Mouse (Mus musculus) limb, embryonic 12.5 days (tissue): ENCODE measurements around the gene Hoxa5. TPM values are rescaled to one million over a fixed set of nuclear protein-coding genes. Genes with fewer than 3 reads are reported as not detected.

Experiments used
- ATAC-seq: fragments of 200-750 bp; cut with Nextera tagmentation; 2 replicates; pipeline ENCODE4 v1.8.0; 2017; ENCODE audit warnings: low read depth, moderate TSS enrichment; ENCODE audit not compliant: insufficient number of reproducible peaks, insufficient read depth, low FRiP score, low TSS enrichment
- H3K27ac ChIP-seq: fragments of 300-500 bp; sonication (generic); 2 replicates; pipeline ENCODE4 v1.5.1; 2016; ENCODE audit warnings: mild to moderate bottlenecking, moderate library complexity
- H3K27me3 ChIP-seq: fragments of 300-500 bp; sonication (generic); 2 replicates; pipeline ENCODE4 v1.6.1; 2016; ENCODE audit warnings: mild to moderate bottlenecking, moderate library complexity
- H3K36me3 ChIP-seq: fragments of 300-500 bp; sonication (generic); 2 replicates; pipeline ENCODE4 v1.6.1; 2016; ENCODE audit warnings: mild to moderate bottlenecking, moderate library complexity
- H3K4me1 ChIP-seq: fragments of 300-500 bp; sonication (generic); replicated peaks from 2 replicates; pipeline ENCODE4 v1.6.1; 2016
- H3K4me2 ChIP-seq: fragments of 300-500 bp; sonication (generic); 2 replicates; pipeline ENCODE4 v1.6.1; 2016; ENCODE audit warnings: mild to moderate bottlenecking, moderate library complexity
- H3K4me3 ChIP-seq: fragments of 300-500 bp; sonication (generic); replicated peaks from 2 replicates; pipeline ENCODE4 v1.5.1; 2016; ENCODE audit warnings: mild to moderate bottlenecking
- H3K9ac ChIP-seq: fragments of 300-500 bp; sonication (generic); replicated peaks from 2 replicates; pipeline ENCODE4 v1.6.1; 2016; ENCODE audit warnings: mild to moderate bottlenecking, moderate library complexity
- H3K9me3 ChIP-seq: fragments of 300-500 bp; sonication (generic); 2 replicates; pipeline ENCODE4 v1.6.1; 2016; ENCODE audit warnings: mild to moderate bottlenecking, moderate library complexity
- WGBS: fragments of 180-500 bp; shearing (Covaris S2); methylation state at CpG from one replicate; pipeline ENCODE4 v1.1.7; 2016; 5-methylcytosine and 5-hydroxymethylcytosine counted together
- polyA plus RNA-seq: library from polyadenylated mRNA; unstranded; fragments of >200 nt; fragmentation: Nextera tagmentation; extraction: Ambion mirVana; gene quantifications from 2 replicates; pipeline ENCODE4 v1.2.1, GENCODE M21; 2016

Gene Hoxa5
- polyA plus RNA-seq, 1 experiment from 2014 or later, result 9.2 TPM

- peak overlapping the region; percentile 96 for H3K4me2 ChIP-seq
- H3K4me3 ChIP-seq, result peak overlapping the region; percentile 99
- H3K27ac ChIP-seq, result peak overlapping the region; percentile 100
- WGBS, result 2% methylated on average over 7 of the region's 7 CpGs
- peaks cover 3% of the 10 kb centered on the region; the same call in 1 of the 2 replicates for H3K27me3 ChIP-seq
- H3K4me1 ChIP-seq, result peaks cover 57% of the 10 kb centered on the region
- H3K9ac ChIP-seq, result peak overlapping the region; percentile 100
- H3K9me3 ChIP-seq, result no peaks in the 10 kb centered on the region
- ATAC-seq, result no peak
- peaks cover 16% of the 10 kb centered on the region for H3K36me3 ChIP-seq
Measured at GRCm38 (mm10) chr6:52238976-52239375, 34.6 kb upstream of the Hoxa5 start.

- H3K9ac ChIP-seq, result peak overlapping the region; percentile 100
- H3K36me3 ChIP-seq, result peaks cover 25% of the 10 kb centered on the region
- ATAC-seq, result no peak
- peak overlapping the region; percentile 99 for H3K4me3 ChIP-seq
- peaks cover 3% of the 10 kb centered on the region; the same call in 1 of the 2 replicates for H3K27me3 ChIP-seq
- H3K27ac ChIP-seq, result peak overlapping the region; percentile 100
- H3K4me2 ChIP-seq, result peak overlapping the region; percentile 96
- WGBS, result 4% methylated on average over 7 of the region's 7 CpGs
- no peaks in the 10 kb centered on the region for H3K9me3 ChIP-seq
- peaks cover 49% of the 10 kb centered on the region for H3K4me1 ChIP-seq
Measured at GRCm38 (mm10) chr6:52238155-52238545, 33.8 kb upstream of the Hoxa5 start.

GRCm38 (mm10) chr6:52237346-52238154 lies 33.2 kb upstream of the Hoxa5 start:
- H3K27me3 ChIP-seq, result peaks cover 3% of the 10 kb centered on the region; the same call in 1 of the 2 replicates
- peak overlapping the region; percentile 96 for H3K4me2 ChIP-seq
- H3K36me3 ChIP-seq, result peaks cover 31% of the 10 kb centered on the region
- H3K9ac ChIP-seq, result peak overlapping the region; percentile 100
- ATAC-seq, result no peak
- peak overlapping the region; percentile 100 for H3K27ac ChIP-seq
- H3K4me1 ChIP-seq, result peaks cover 43% of the 10 kb centered on the region
- H3K9me3 ChIP-seq, result no peaks in the 10 kb centered on the region
- 4% methylated on average over 10 of the region's 10 CpGs for WGBS
- peak overlapping the region; percentile 99 for H3K4me3 ChIP-seq

GRCm38 (mm10) chr6:52236806-52237205 lies 32.4 kb upstream of the Hoxa5 start:
- Histone ChIP-seq H3K36me3 (peaks cover 38% of the 10 kb centered on the region), H3K4me3 (peak overlapping the region; percentile 99), H3K27ac (peak overlapping the region; percentile 100), H3K27me3 (peaks cover 3% of the 10 kb centered on the region; the same call in 1 of the 2 replicates), H3K9ac (peak overlapping the region; percentile 100), H3K9me3 (no peaks in the 10 kb centered on the region), H3K4me2 (peak overlapping the region; percentile 96), H3K4me1 (peaks cover 35% of the 10 kb centered on the region)
- 8% methylated on average over 3 of the region's 3 CpGs for WGBS
- no peak for ATAC-seq

GRCm38 (mm10) chr6:52235866-52236265 lies 31.5 kb upstream of the Hoxa5 start:
- no peaks in the 10 kb centered on the region for H3K9me3 ChIP-seq
- H3K4me3 ChIP-seq, result peak overlapping the region; percentile 99
- H3K27ac ChIP-seq, result peak overlapping the region; percentile 100
- peaks cover 41% of the 10 kb centered on the region for H3K36me3 ChIP-seq
- peaks cover 26% of the 10 kb centered on the region for H3K4me1 ChIP-seq
- peak overlapping the region; percentile 100 for H3K9ac ChIP-seq
- WGBS, result 8% methylated on average over 6 of the region's 6 CpGs
- peaks cover 3% of the 10 kb centered on the region; the same call in 1 of the 2 replicates for H3K27me3 ChIP-seq
- peak overlapping the region; percentile 96 for H3K4me2 ChIP-seq
- no peak for ATAC-seq

GRCm38 (mm10) chr6:52235267-52235666 lies 30.9 kb upstream of the Hoxa5 start:
- Histone ChIP-seq H3K27me3 (peaks cover 3% of the 10 kb centered on the region; the same call in 1 of the 2 replicates), H3K9me3 (no peaks in the 10 kb centered on the region), H3K36me3 (peaks cover 45% of the 10 kb centered on the region), H3K9ac (peak overlapping the region; percentile 100), H3K4me3 (peak overlapping the region; percentile 99), H3K4me1 (peaks cover 24% of the 10 kb centered on the region), H3K27ac (peak overlapping the region; percentile 100), H3K4me2 (peak overlapping the region; percentile 96)
- peak; percentile 22; the same call in 1 of the 2 replicates for ATAC-seq
- 16% methylated on average over 9 of the region's 9 CpGs for WGBS

GRCm38 (mm10) chr6:52234428-52235140 lies 30.2 kb upstream of the Hoxa5 start:
- Histone ChIP-seq H3K9me3 (no peaks in the 10 kb centered on the region), H3K4me2 (peak overlapping the region; percentile 96), H3K27ac (peak overlapping the region; percentile 100), H3K4me3 (peak overlapping the region; percentile 99), H3K4me1 (peaks cover 24% of the 10 kb centered on the region), H3K9ac (peak overlapping the region; percentile 100), H3K27me3 (peaks cover 3% of the 10 kb centered on the region; the same call in 1 of the 2 replicates), H3K36me3 (peaks cover 51% of the 10 kb centered on the region)
- peak; percentile 37 for ATAC-seq
- whole genome bisulfite sequencing, result under 1% methylated on average over 68 of the region's 68 CpGs

GRCm38 (mm10) chr6:52233546-52234427 lies 29.4 kb upstream of the Hoxa5 start:
- Histone ChIP-seq H3K27me3 (peaks cover 3% of the 10 kb centered on the region; the same call in 1 of the 2 replicates), H3K4me1 (peaks cover 24% of the 10 kb centered on the region), H3K27ac (peak overlapping the region; percentile 100), H3K9me3 (no peaks in the 10 kb centered on the region), H3K4me2 (peak overlapping the region; percentile 96), H3K9ac (peak overlapping the region; percentile 100), H3K4me3 (peak overlapping the region; percentile 99), H3K36me3 (peaks cover 57% of the 10 kb centered on the region)
- WGBS, result under 1% methylated on average over 70 of the region's 70 CpGs
- no peak for ATAC-seq

- H3K27me3 ChIP-seq, result peaks cover 3% of the 10 kb centered on the region; the same call in 1 of the 2 replicates
- ATAC-seq, result no peak
- H3K27ac ChIP-seq, result peak overlapping the region; percentile 100
- WGBS, result under 1% methylated on average over 23 of the region's 23 CpGs
- peaks cover 24% of the 10 kb centered on the region for H3K4me1 ChIP-seq
- peak overlapping the region; percentile 99 for H3K4me3 ChIP-seq
- H3K9me3 ChIP-seq, result no peaks in the 10 kb centered on the region
- peaks cover 59% of the 10 kb centered on the region for H3K36me3 ChIP-seq
- H3K9ac ChIP-seq, result peak overlapping the region; percentile 100
- peak overlapping the region; percentile 96 for H3K4me2 ChIP-seq
Measured at GRCm38 (mm10) chr6:52232984-52233545, 28.7 kb upstream of the Hoxa5 start.

GRCm38 (mm10) chr6:52232568-52232965 lies 28.2 kb upstream of the Hoxa5 start:
- Histone ChIP-seq H3K27ac (peak overlapping the region; percentile 100), H3K27me3 (peaks cover 3% of the 10 kb centered on the region; the same call in 1 of the 2 replicates), H3K4me3 (peak overlapping the region; percentile 99), H3K9me3 (no peaks in the 10 kb centered on the region), H3K4me1 (peaks cover 24% of the 10 kb centered on the region), H3K4me2 (peak overlapping the region; percentile 96), H3K9ac (peak overlapping the region; percentile 100), H3K36me3 (peaks cover 59% of the 10 kb centered on the region)
- under 1% methylated on average over 18 of the region's 18 CpGs for WGBS
- no peak for ATAC-seq
